Mouse (Mus musculus): ENCODE data around the gene Gins2.

Gene Gins2

DNA sequence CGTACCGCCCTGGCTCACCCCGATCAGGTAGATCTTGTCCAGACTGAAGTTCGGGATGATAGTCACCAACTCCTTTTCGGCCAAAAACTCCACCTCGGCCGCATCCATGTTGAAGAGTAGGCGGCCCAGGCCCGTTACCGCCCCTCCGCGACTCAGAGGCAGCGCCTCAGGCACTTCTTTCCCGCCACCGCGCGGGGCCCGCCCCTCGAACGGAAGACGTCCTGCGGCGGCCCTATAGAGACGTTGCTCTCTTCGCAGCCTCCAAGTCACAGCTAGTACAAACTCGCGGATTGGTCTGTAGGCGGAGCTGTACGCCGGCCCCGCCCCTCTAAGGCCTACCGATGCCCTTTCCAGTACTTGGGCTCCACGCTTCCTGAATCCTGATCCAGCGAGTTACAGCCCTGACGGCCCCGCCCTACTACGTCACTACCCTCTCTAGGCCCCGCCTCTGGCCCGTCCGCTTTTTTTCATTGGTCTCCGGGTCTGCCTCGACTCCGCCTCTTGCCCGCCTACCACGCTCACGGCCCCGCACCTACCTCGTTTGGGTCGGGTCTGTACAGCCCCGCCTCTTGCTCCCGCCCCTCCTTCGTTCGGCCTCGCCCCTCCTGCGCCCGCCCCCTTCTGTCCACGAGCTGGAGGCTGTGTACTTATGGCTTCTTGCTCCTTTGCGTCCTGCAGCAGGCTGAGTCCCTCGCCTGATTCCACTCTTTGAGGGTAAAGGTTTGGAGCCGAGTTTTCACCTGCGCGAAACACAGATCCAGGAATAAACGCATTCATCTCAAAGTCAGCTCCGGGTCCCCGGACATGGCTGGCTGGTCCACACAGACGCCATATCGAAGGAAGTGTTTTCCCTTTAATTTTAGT lies at the start of gene Gins2:
Gene Gins2, minus strand, starts transcription at position 397 of the 864 bp plus-strand sequence.
- DNase-seq (ENCODE audit: extremely low read depth, low read depth), result peak; percentile 98

DNA sequence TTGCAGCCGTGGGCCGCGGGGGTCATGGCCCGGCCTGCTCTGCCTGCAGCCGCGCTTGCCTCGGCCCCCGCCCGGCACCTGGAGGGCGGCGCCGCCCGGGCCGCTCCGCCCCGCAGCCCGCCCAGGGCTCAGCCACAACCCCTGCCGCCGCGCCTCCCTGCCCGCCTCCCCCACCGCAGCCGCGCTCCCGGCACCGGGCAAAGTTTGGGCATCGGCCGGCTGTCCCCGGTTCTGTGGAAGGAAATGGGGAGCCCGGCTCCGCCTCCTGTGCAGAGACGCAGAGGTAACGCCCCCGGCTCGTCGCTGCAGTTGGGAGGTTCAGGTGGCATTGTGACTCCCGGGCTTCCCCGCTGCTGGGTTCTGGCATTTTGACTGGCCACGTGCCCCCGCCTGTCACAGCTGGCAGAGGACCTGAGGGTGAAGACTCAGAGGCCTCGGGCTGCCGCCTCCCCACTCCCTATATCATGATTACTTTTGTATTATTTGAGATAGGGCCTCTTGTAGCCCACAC lies 45.3 kb upstream of the Gins2 start:
- DNase-seq (ENCODE audit: extremely low read depth, low read depth), result peak; percentile 14

DNA sequence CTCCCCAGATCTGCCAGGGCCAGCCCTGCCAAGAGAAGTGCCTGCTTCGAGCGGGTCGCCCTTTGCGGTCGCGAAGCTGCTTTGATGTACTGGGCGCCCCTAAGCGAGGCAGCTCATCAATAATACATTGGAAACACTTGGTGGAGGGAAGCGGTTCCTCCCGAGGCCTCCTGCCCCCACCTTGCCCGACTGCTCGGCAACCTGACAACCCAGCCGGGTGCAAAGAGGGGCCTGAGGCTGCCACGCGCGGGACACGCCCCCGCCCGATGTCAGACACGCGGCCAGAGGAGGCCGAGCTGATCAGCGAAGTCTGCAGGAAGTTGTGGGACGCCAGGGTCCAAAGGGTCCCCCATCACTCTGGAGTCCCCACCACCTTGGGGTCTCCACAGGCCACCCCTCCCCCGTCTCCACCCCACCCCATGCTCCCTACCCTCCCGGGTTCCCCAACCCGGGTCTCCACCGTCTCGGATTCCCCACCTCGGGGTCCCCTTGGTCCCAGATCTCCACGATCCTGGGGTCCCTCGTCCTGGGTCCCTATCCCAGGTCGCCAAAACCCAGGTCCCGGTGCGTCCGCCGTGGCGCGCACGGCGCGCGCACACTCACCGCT lies 44.7 kb upstream of the Gins2 start:
- DNase-seq (ENCODE audit: extremely low read depth, low read depth), result no peak

DNA sequence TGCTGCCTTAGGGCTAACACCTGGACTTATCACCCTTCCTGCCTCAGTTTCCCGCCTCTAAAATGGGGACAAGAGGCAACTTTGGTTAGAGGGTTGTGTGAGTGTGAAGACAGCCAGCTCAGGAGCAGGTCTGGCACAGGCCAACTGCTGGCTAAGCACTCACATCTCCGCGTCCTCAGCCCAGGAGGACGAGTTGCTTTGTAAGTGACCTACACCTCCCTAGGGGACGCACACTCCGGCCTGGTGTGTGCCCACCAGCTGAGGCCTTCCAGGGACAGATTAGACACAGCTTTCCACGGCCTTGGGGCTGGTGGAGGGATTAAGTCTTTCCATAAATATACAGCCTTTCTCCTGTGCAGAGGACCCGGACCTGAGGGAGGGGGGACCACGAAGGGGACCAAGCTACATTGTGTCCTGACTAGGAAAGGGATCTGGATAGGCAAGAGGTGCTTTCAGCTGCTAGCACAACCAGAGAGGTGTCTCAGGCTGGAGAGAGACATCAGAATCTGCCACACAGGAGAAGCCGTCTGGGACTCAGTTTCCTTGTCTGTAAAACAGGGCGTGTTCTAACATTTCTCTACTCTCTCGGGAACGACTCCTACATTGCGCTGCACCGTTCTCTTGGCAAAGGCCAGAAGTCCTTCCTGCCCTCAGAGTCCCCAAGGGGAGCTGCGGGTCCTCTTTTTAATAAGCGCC lies 44.0 kb upstream of the Gins2 start:
- no peak for DNase-seq (ENCODE audit: extremely low read depth, low read depth)

DNA sequence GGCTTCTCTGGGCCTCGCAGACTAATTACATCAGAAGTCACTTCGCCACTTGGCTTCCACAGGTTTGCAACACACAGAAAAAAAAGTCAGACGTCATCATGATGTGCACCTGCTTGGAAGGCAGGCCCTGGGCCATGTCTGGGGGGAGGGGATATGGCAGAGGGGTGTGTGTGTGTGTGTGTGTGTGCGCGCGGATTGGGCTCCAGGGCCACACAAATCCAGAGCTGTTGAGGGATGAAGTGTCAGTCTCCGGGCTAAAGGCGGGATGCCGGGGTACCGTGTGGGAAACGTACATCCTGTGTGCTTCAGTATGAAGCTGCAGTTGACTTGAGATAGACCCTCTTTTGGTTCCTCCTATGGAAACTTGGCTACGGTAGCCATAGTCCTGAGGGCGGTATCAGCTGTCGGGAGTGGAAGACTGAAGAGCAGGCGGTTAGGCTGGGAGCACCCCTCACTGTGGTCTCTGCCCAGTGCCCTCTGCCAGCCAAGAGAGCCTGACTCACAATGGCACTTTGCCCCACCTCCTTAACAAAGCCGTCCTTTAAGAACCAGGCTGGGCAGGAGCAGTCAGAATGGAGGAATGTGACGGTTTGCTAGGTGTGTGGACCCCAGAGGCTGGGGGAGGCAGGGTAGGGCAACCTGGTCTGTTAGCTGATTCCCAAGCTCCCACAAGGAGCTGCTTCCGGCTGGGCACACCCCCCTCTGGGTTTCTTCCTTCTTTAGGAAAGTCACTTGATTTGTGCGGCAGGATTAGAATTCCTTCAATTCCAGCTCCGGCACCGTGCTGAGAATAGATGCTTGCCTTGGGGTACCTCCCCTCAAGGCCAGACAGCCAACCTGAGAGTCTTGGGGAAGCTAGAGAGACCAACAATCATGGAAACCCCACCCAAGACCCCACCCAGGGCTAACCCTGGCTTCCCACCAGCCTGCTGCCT lies 42.6 kb upstream of the Gins2 start:
- no peak for DNase-seq (ENCODE audit: extremely low read depth, low read depth)

DNA sequence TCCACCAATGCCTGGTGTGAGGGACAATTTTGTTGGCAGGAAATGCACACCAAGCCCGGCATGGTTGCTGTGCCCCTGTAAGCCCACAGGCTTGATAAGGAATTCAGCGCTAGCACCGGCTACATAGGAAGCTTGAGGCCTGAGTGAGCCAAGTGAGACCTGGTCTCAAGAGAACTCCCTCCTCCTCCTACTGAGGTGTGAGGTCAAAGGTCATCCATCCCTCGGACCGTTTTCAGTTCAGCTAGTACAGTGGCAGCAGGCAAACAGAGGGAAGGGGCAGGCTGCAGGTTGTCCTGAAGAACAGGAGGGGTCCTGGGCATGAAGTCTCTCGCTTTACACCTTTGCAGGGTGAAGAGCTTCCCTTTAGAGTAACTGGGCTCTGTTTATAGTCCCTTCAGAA lies 41.7 kb upstream of the Gins2 start:
- DNase-seq (ENCODE audit: extremely low read depth, low read depth), result no peak

DNA sequence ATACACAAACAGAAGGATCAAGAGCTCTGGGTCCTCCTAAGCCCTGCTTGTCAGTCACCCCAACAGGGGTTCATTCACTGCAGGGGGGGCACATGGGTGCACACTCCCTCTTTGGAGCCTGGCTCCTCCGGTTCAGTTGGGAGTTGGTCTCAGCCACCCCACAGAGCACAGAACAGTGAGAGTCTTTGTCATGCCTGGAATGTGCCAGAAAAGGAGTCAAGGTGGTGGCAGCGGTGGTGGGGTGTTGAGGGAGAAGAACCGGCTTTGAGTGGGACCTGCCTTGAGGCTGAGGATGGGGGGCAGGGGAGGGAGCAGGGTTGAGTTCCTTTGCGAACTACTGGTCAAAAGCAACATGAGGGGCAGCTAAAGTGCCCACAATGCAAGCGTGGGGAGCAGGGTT lies 40.9 kb upstream of the Gins2 start:
- DNase-seq (ENCODE audit: extremely low read depth, low read depth), result no peak

DNA sequence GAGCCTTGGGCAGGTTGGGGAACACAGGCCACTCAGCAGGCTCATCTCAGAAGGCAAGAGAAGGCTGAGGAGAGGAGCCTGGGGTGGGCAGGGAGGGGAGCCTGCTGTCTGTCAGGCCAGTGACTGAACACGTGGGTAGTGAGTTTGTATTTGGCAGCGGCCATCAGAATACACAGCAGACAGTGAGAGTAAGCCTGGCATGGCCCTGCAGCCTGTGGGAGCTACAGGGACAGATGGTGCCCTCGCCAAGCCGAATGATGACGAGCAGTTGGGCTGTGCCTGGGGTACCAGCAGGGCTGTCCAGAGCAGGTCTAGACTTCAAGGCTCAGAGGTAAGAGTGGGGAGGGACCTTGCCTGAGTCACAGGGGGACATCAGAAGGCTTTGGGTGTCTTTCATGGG lies 38.2 kb upstream of the Gins2 start:
- DNase-seq (ENCODE audit: extremely low read depth, low read depth), result no peak

DNA sequence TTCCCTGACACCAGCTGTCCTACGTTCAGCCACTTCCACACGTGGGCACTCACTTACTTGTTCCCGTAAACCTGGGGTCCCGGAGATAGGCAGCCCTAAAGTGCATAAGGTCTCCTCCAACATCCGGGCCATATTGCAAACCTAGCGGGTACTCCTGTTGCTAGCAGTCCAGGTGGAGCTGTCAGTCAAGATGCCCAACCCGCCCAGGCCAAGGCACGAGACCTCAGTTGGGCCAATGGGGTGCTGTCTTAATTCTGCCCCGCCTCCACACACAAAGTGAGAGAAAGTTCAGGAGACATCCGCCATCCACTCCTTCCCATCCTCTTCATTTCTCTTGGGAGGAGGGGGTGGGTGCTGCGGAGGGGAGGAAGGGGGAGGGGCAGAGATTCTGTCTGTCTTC lies 37.4 kb upstream of the Gins2 start:
- DNase-seq (ENCODE audit: extremely low read depth, low read depth), result no peak

DNA sequence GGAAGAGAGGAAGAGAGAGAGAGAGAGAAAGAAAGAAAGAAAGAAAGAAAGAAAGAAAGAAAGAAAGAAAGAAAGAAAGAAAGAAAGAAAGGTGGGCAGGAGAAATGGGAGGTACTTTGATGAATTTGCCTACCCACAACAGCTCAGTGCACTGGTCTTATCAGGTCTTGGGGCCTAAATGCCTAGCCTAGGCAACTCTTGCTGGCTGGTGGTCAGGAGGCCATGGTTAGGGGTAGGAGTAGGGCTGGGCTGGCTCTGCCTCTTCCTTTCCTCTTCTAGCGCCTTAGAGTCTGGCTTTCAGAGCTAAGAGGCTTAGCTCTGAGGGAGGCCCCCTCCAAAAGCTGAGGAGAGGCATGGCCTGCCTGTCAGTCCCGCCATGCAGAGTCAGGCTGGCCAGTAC lies 34.5 kb upstream of the Gins2 start:
- no peak for DNase-seq (ENCODE audit: extremely low read depth, low read depth)

DNA sequence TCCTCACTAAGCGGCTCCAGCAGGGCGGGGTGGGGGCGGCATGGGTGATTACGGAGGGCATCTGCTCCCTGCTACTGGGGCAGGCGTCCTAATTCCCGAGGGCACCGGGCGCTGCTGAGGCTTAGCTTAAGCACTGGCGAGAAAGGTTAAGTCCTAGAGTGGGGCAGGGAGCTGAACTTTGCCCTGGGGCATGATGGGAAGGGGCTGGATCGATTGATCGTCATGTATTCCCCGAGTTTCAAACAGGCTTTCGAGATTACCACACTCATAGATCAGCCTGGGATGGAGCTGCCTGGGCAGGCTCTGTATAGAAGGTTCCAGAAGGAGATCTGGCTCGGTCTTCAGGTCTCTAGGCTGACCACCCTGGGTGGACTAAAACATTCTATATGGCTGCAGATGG lies 33.1 kb upstream of the Gins2 start:
- no peak for DNase-seq (ENCODE audit: extremely low read depth, low read depth)

DNA sequence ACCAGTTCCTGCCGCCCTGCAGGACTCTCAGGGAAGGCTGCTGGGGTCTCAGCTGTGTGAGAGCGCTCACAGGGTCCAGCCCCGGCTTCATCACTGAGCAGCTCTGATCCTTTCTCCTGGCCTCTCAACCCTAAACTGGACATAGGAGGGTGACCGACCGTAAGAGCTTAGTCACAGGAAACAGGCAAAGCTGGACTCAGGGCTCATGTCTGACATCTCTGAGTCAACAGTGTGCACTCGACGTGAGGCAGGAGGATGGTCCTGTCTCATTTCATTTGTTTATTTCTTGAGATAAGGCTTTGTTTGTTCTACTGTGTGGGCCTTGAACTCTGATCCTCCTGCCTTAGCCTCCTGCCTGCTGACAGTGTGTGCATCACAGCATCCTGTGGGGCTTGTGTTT lies 31.3 kb upstream of the Gins2 start:
- no peak for DNase-seq (ENCODE audit: extremely low read depth, low read depth)

DNA sequence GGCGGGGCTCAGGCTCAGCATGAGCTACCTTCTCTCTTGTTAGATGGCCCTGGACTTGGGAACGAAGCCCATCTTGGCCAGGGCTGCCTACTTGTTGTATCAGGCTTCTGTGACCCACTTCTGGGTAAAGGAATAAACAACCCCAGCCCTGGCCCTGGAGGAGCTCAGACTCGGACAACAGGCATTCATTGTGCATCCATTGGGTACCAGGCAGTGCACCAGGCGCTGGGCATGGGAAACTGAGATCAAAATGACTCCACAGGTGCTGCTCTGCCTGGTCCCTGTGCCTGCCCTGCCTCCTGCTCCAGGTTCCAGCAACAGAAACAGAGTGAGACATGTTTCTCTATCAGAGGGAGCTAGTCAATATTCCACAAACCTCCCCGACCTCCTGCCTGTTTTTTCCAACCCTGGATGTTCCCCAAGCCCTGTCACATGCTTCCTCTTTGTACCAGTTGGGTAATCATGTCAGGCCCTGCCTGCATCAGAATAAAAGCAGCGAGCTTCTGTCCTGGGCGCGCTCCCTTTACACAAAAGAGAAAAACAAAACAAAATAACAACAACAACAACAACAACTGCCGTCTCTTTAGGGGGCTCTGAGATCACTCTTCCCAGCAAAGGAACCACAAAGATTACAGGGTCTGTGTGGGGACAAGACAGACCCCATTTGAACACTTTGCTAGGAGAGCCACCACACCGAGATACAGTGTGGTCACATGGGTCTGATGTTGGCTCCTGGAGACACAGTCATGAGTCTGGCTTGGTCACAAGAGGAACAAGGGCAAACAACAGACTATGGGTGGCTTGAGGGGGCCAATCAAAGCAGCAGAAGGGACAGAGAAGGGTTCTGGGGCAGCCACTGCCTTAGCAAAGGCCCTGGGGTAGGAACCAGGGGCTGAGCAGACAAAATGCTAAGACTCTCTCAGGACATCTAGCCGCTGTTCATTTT lies 30.4 kb upstream of the Gins2 start:
- DNase-seq (ENCODE audit: extremely low read depth, low read depth), result no peak

DNA sequence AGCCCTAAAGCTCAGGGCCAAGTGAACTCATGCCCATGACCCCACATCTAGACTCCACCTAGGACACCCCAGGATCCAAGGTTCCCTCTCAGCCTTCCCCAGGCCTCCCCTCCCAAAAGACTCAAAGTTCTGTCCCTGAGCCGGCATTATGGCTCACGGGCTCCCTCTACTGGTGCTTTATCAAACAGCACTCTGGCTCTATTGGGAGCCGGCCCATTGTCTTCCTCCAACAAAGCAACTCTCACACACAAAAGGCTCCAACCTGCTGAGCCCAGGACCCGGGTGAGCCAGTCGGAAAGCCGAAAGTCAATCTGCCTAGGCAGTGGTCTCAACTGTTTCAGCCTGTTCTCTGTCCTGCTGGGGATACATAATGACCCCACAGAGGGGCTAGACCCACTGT lies 29.0 kb upstream of the Gins2 start:
- DNase-seq (ENCODE audit: extremely low read depth, low read depth), result no peak

DNA sequence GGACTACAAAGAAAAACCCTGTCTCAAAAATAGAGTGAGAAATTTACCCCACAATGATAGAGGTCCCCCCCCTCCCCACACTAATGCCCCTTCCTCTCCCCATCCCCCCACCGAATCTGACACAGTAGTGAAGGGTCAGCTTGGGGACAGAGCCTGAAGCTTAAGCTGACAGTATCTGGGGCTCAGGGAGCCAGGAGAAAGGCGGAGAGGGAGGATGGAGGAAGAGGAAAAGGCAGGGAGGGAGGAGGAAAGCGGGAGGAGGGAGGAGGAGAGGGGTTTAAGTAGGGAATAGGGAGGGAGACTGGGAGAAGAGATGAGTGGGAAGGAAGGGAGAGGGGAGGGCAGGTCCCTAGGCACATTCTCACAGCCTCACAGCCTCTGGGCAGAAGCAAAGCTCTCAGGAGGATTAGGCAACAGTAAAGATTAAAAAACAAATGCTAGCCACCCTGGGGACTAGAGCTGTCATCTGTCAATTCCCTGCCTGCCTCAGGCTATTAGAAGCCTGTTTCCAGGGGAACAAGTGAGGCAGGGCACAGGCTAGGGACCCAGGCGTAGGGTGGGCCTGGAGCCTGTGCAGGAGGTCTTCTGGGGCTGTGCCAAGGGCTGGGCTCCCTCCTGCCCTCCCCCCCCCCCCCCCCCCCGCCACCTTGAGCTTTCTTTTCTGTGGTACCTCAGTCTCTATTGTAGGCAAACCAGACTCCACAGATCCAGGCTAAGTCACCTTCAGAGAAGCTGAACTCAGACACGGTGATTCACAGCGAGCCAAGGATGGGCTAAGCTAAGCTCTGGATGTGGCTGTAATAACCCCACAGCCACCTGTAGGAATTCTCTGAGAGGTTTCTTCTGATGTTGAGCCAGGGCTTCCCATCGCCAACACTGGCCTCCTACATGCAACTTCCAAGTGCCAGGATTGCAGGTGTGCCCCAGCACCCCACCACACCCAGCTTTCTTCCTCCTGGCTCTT lies 27.8 kb upstream of the Gins2 start:
- no peak for DNase-seq (ENCODE audit: extremely low read depth, low read depth)

DNA sequence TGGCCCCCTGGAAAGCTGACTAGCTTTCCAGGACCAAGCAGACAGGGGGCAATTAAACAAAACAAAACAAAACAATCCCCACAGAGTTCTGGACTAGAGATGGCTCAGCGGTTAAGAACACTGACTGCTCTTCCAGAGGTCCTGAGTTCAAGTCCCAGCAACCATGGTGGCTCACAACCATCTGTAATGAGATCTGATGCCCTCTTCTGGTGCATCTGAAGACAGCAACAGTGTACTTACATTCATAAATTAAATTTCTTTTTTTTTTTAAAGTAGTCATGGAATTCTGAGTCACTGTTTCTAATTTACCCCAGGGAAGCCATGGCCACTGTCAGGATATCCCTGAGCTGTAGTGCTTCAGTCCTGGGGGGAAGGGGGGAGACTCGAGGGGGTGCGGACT lies 25.4 kb upstream of the Gins2 start:
- DNase-seq (ENCODE audit: extremely low read depth, low read depth), result no peak

DNA sequence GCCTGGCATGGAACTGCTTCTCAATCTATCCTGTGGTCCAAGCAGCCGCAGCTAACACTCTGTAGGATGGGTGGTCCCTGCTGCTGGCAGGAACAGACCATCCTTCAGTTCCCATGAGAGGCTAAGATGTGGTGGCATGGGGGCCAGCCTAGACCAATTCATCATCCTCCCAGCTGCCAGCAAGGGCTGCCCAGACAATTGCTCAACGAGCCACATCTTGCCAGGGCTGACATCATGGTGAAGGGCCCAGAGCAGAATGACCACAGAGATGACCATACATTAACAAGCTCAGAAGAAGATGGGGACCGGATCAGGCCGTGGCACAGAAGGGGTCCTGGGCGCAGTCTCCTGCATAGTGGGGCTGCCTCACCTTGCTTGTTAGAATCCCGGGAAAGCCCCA lies 21.7 kb upstream of the Gins2 start:
- DNase-seq (ENCODE audit: extremely low read depth, low read depth), result no peak

DNA sequence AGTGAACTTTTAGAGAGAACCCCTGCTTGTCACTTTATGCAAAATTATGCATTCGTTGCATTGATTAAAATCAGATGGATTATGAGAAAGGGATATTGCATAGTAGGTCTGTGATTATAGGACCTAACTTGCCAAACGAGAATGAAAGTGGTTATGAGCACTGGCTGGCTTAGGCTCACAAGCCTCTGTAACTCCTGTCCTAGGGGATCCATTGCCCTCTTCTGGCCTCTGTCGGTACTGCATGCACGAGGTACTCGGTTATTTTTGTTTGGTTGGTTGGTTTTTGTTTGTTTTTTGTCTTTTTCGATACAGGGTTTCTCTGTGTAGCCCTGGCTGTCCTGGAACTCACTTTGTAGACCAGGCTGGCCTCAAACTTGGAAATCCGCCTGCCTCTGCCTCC lies 18.8 kb upstream of the Gins2 start:
- peak; percentile 58 for DNase-seq (ENCODE audit: extremely low read depth, low read depth)

DNA sequence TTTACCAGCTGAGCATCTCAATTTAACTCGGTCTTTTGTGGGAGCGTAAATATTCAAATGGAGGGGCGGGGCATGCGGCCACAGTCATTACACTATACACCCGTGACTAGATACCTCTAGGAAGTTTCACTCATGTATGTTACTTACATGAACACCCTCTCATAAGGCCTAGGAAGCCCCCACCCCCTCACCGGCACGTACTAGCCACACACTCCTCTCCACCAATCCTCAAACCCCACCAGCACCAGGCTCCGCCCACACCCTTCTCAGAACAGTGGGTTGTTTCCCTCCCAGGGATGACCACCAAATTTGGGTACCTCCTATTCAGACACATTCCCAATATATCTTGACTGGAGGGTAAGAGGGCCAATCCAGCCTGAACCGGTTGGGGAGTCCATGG lies 18.4 kb upstream of the Gins2 start:
- peak; percentile 31 for DNase-seq (ENCODE audit: extremely low read depth, low read depth)

Data from MEL-GATA-1-ER (cell line).